Mouse (Mus musculus) embryo, embryonic 11 days (tissue): ENCODE measurements around the gene Syndig1.
A peak's percentile ranks its signal among the peaks of the same experiment; 100 is the strongest.

Source experiments
- DNase-seq: peaks from one replicate; pipeline ENCODE4 v3.0.0-alpha.2; 2015

The Syndig1 gene

DNA sequence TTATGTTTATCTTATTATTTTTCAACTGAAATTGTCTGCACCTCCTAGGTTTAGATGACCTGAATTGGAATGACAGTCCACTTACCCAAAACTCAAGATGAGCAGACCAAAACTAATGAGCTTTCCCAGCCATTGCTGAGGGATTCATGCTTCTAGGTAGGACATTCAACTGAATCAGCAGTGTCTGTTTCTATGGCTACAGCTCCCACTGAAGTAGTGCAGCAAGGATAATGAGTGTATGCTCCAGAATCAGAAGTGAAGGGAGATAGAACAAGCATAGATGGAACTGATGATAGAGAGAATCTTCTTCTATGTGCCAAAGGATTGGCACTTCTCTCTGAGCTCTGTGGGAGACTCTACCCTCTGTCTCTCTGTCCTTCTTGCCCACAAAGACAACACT, 158.6 kb downstream of the Syndig1 start:
- no peak for DNase-seq

- no peak for DNase-seq
These were observed 162.5 kb downstream of the Syndig1 start for GRCm38 (mm10) chr2:149991506-149991905.

DNA sequence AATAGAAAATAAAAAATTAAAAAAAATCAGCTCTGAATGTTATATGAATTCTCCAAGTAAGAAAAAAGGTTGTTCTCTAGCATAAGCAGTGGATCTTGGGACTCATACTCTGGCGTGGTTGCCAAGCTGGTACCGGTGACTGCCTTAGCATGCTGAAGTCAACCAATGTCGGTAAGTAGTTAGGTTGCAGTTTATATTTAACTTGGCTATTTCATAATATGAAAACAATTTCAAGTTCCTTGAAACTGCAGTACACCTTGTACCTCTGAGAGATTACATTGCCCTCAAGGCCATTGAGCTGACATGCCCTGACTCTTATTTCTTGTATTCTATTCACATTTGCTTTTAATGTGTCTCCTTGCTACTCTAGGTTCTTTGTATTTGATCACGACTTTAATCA, 163.9 kb downstream of the Syndig1 start:
- DNase-seq = no peak

GRCm38 (mm10) chr2:149996382-149996964, 167.5 kb downstream of the Syndig1 start:
- no peak for DNase-seq

DNA sequence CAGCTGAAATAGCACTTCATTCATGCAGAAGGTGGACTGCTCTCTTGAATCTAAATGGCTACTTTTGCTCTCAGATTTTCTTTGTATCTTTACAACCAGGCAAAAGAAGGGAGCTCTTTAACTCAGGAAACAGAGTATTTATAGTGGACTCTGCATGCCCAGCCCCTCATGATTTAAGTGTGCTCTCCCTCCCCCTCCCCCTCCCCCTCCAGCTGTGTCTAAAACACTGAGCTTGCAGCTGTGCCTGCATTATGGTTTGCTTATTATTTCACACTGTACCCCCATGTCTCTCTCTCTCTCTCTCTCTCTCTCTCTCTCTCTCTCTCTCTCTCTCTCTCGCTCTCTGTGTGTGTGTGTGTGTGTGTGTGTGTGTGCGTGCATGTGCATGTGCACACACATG, 168.6 kb downstream of the Syndig1 start:
- DNase-seq = no peak

DNA sequence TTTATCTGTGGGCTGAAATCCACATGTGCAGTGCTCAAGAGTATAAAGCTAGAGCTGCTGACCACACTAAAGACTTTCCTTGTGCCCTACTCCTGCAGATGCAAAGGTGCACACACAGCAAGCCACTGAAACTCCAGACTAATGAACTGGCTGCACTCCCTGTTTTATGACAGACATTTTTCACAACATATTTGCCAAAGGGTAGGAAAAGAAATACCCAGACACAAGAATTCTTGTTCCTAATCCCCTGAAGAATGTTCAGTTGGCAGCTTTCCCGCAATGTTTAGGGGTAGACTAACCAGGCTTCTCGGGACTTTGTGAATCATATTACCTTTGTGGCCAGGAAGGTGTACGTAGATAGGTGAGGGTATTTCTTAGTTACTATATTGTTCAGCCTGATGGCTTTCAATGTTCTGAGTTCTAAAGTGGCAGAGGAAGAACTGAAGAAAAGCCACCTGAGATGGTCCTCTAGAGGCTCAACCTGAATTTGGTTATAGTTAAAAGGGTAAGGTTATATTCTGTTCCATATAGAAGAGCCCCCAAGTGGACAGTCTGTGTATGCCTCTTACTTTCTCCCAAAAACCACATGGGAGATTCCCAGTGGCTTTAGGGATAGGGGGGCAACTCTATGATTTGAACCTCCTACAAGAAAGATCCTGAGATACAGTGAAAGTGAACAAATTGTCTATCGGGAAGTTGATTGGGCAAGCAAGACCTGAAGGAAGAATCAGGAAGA, 169.5 kb downstream of the Syndig1 start:
- no peak for DNase-seq

GRCm38 (mm10) chr2:150000564-150000963, 171.6 kb downstream of the Syndig1 start:
- no peak for DNase-seq

GRCm38 (mm10) chr2:150003499-150003898, 174.5 kb downstream of the Syndig1 start:
- DNase-seq = no peak

GRCm38 (mm10) chr2:150012787-150013346, 183.9 kb downstream of the Syndig1 start:
- no peak for DNase-seq

DNA sequence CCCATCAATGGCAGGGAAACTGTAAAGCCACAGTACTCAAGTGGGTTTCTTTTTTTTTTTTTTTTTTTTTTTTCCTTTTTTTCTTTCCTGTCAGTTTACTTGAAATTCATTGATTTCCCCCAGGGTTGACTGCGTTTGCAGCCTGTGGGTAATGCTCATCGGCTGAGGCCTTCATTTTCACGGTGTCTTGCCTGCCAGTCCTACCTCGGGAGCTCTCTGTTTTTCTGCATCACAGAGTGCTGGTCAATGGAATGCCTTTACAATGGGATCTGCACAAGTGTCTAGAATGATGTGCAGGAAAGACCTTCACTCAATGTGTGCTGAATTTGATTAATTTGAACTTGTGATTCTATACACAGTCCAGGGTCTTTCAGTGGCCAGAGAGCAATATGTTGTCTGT, 184.8 kb downstream of the Syndig1 start:
- no peak for DNase-seq

- DNase-seq = no peak
These were observed 187.3 kb downstream of the Syndig1 start for GRCm38 (mm10) chr2:150016303-150016702.

- no peak for DNase-seq
These were observed 191.7 kb downstream of the Syndig1 start for GRCm38 (mm10) chr2:150020706-150021105.

DNA sequence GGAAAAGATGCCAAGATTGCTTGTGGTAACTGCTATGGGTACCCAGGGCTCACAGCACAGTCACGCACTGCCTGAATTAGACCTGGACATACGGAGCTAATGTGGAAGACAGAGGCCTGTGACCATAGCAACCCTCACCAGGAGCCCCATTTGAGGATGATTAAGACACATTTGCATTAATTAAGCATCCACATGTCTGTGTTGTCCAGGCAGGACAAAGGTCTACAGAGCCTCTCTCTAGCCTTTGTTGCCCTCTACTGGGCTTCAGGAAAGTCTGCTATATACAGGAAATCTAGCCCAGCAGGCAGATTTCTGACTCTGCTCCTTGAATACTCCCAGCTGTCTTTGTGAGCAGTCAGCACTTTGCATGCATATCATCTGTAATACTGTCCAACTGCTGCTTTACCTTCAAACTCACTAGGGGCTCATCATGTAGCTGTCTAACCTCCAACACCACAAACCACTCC, 194.9 kb downstream of the Syndig1 start:
- peak; percentile 59 for DNase-seq

DNA sequence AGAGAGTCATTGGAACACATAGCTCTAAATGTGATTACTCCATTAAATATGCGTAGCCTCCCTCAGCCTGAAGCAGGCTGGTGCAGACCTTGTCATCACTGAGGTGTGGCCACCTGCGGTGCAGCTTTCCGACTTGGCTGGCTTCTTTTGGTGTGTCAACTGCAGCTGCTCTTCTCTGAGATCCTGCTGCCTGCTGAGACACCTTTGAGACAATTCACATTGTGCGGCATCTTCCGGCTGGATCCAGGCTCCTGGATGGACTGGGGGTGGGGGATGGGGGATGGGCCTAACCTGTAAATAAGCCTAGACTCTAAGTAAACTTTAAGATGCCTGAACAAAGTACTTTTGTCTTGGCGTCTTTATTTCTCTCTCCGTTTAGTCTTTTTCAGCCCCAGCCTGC, 214.5 kb downstream of the Syndig1 start:
- DNase-seq = no peak
